Mouse (Mus musculus) brain, embryonic 18.5 days (tissue): ENCODE measurements at regions not wholly inside any gene's neighbourhood (a gene's known extent, or its start where the extent isn't known, plus 50 kb on each side); places are given as distances from the start of the nearest gene placed in this dataset.

Experiments used
- DNase-seq: peaks from one replicate; pipeline ENCODE4 v3.0.0-alpha.2; 2012; ENCODE audit warnings: low read depth, low spot score

DNA sequence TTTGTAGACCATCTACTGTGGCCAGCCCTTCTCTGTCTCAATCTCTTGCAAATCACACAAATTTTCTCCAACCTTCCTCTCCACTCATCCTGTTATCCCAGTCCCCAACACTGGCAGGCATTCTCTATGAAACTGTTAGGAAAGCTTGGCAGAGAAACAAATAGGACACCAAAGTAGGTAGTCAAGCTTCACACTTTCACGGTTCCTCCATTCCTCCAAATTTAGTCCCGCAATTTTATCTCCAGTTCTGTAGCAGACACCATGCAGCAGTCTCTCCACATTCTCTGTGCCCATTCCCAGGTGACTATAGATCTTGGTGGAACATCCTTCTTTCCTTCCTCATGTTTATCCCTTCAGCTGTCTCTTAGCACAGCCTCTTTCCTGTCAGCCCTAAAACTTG lies 856.9 kb downstream of the Zpld1 start:
- no peak for DNase-seq

DNA sequence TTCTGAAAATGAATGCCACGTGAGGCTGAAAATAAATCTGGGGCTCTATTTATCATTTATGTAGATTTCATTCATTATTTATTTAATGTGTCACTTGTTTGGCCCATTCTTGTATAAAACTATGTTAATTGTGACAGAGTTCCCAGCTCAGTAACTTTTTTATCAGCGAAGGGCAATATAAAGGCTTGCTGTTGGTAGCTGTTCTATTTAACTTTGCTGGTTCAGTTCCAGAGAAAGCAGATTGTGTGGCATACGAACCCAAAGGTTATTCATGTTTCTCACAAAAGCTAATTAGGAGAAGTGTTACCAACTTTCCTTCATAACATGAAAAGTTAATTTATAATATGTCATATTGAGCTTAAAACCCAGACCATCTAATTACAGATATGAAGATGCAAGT lies 891.1 kb downstream of the Zpld1 start:
- peak; percentile 37 for DNase-seq

DNA sequence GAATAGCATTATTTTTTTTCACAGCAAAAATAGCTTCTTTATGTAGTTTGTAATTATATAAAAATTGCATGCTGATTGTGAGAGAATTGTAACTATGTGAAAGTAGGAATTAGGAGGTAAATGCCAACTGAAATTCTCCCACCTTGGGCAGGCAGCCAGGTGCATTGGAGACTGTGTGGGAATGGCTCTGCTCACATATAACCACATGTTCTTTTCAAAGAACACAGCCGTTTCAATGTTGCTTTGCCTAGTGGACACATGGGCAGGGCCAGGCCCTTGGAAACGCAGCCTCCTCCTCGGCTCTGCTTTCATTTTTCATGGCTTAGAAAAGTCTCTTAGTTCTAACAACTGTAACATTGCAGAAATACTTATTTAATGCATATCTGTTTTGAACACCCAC lies 913.8 kb downstream of the Zpld1 start:
- no peak for DNase-seq

- DNase-seq, result no peak
Measured at GRCm38 (mm10) chr16:54374990-54375389, 922.8 kb downstream of the Zpld1 start.

DNA sequence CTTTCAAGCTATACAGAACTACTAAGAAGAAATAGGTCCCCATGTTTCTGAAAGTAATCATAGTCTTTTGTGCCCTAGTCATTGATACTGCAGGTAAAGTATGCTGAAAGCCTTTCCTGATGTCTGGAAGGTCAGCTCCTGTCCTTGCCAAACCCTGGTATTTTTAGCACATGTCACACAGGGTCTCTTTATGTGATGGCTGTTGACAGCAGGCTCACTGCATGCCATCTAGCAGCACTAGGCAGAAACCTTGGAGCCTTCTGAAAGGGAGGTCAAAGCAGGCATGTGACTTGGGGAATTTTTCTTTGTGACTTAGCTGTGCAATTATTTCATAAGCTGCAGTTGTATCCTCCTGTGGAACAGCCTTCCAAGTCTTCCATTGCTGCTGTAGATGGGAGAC lies 943.4 kb downstream of the Zpld1 start:
- no peak for DNase-seq

DNA sequence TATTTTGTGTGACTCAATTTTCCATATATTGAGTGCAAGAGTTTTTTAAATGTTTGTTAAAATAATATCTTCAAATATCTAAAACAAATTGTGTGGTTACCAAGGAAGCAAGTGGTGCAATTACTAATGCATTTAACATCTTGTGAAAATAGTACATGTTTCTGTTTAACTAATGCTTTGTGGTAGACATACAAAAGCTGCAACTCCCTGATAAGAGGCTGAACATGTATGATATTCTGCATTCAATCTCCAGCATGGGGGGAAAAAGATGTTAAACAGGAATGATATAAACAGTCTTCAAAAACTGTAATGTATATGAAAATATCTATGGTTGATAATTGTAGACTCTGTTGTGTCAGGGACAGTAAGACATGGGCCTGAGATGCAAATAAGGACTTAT lies 949.0 kb downstream of the Zpld1 start:
- no peak for DNase-seq

GRCm38 (mm10) chr16:54346086-54346789 lies 951.5 kb downstream of the Zpld1 start:
- DNase-seq, result no peak
